Mouse (Mus musculus) forebrain, embryonic 14.5 days (tissue): ENCODE data around the gene Ispd. TPM values are rescaled to one million over a fixed set of nuclear protein-coding genes. Genes with fewer than 3 reads are reported as not detected.

Experiments
- ATAC-seq: fragments of 200-750 bp; cut with Nextera tagmentation; 2 replicates; pipeline ENCODE4 v1.8.0; 2017; ENCODE audit warnings: mild to moderate bottlenecking, moderate library complexity
- DNase-seq: peaks from one replicate; pipeline ENCODE4 v3.0.0-alpha.2; 2015; ENCODE audit warnings: low spot score
- H3K27ac ChIP-seq: fragments of 300-500 bp; sonication (generic); 2 replicates; pipeline ENCODE4 v1.5.1; 2014; ENCODE audit warnings: low read depth, mild to moderate bottlenecking, control low read depth, low read length, moderate library complexity
- H3K27me3 ChIP-seq: fragments of 300-500 bp; sonication (generic); replicated peaks from 2 replicates; pipeline ENCODE4 v1.6.1; 2014; ENCODE audit warnings: low read length, control low read depth, mixed read lengths; ENCODE audit not compliant: control insufficient read depth, insufficient read depth
- H3K36me3 ChIP-seq: fragments of 300-500 bp; sonication (generic); 2 replicates; pipeline ENCODE4 v1.6.1; 2014; ENCODE audit warnings: low read length, control low read depth; ENCODE audit not compliant: control insufficient read depth, insufficient read depth
- H3K4me1 ChIP-seq: fragments of 300-500 bp; sonication (generic); 2 replicates; pipeline ENCODE4 v1.6.1; 2014; ENCODE audit warnings: antibody characterized with exemption, low read length, control low read depth; ENCODE audit not compliant: control insufficient read depth, insufficient read depth
- H3K4me2 ChIP-seq: fragments of 300-500 bp; sonication (generic); 2 replicates; pipeline ENCODE4 v1.6.1; 2014; ENCODE audit warnings: mild to moderate bottlenecking, control low read depth, low read length
- H3K4me3 ChIP-seq: fragments of 300-500 bp; sonication (generic); 2 replicates; pipeline ENCODE4 v1.5.1; 2014; ENCODE audit warnings: low read depth, low read length, control low read depth
- H3K9ac ChIP-seq: fragments of 300-500 bp; sonication (generic); 2 replicates; pipeline ENCODE4 v1.6.1; 2014; ENCODE audit warnings: mild to moderate bottlenecking, low read length, control low read depth, moderate library complexity
- H3K9me3 ChIP-seq: fragments of 300-500 bp; sonication (generic); replicated peaks from 2 replicates; pipeline ENCODE4 v1.6.1; 2016; ENCODE audit warnings: low read length, control low read depth, mixed read lengths; ENCODE audit not compliant: control insufficient read depth
- WGBS: fragments of 180-500 bp; shearing (Covaris S2); extraction: QIAGEN DNeasy Blood & Tissue Kit; methylation state at CpG from one replicate; pipeline ENCODE4 v1.1.7; 2014; 5-methylcytosine and 5-hydroxymethylcytosine counted together
- polyA plus RNA-seq: library from polyadenylated mRNA; unstranded; fragments of >200 nt; fragmentation: Nextera tagmentation; extraction: Ambion mirVana; gene quantifications from 2 replicates; pipeline ENCODE4 v1.2.1, GENCODE M21; 2014

The Ispd gene
- polyA plus RNA-seq, 1 experiment from 2014 or later, result 7.2 TPM

GRCm38 (mm10) chr12:36704380-36704779, 323.1 kb downstream of the Ispd start:
- Histone ChIP-seq H3K36me3 (no peaks in the 10 kb centered on the region), H3K27ac (no peak overlapping the region), H3K4me2 (no peak overlapping the region), H3K9me3 (no peaks in the 10 kb centered on the region), H3K4me1 (no peaks in the 10 kb centered on the region), H3K27me3 (no peaks in the 10 kb centered on the region), H3K4me3 (no peak overlapping the region), H3K9ac (no peak overlapping the region)
- peak; percentile 66 for DNase-seq
- no peak; the same call in 1 of the 2 replicates for ATAC-seq
- 60% methylated on average over 1 of the region's 1 CpGs for WGBS

DNA sequence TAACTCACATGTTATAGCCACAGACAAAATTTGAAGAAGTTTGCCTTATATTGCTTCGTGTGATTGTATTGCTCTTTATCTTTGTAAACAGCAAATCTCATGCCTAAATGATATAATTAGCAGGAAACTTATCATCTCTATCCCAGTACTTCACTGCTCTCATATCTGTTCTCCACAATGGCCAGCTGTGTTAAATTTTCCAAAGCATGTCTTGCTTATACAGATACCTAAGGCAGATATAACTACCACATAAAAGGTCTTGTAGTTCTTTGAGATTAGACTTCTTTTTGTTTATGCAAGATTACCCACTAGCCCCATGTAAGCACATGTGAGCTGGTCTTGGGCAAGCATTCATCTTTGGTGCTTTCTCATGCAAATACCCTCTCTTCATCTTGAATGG, 327.6 kb downstream of the Ispd start:
- Histone ChIP-seq H3K9me3 (no peaks in the 10 kb centered on the region), H3K4me3 (no peak overlapping the region), H3K27ac (no peak overlapping the region), H3K27me3 (no peaks in the 10 kb centered on the region), H3K9ac (no peak overlapping the region), H3K4me2 (no peak overlapping the region), H3K36me3 (no peaks in the 10 kb centered on the region), H3K4me1 (no peaks in the 10 kb centered on the region)
- ATAC-seq (no peak), DNase-seq (no peak)
- 71% methylated on average over 1 of the region's 1 CpGs for WGBS

- H3K27ac ChIP-seq, result no peak overlapping the region
- 26% methylated on average over 17 of the region's 17 CpGs for WGBS
- H3K4me3 ChIP-seq, result no peak overlapping the region
- no peaks in the 10 kb centered on the region for H3K4me1 ChIP-seq
- H3K9ac ChIP-seq, result 0 out of 2 replicates have a peak overlapping the region, but pooled peaks have one; percentile 14
- ATAC-seq, result peak; percentile 88
- peak overlapping the region; percentile 29 for H3K4me2 ChIP-seq
- peak; percentile 79 for DNase-seq
- H3K9me3 ChIP-seq, result no peaks in the 10 kb centered on the region
- H3K27me3 ChIP-seq, result no peaks in the 10 kb centered on the region
- no peaks in the 10 kb centered on the region for H3K36me3 ChIP-seq
Measured at GRCm38 (mm10) chr12:36713866-36714662, 332.8 kb downstream of the Ispd start.

DNA sequence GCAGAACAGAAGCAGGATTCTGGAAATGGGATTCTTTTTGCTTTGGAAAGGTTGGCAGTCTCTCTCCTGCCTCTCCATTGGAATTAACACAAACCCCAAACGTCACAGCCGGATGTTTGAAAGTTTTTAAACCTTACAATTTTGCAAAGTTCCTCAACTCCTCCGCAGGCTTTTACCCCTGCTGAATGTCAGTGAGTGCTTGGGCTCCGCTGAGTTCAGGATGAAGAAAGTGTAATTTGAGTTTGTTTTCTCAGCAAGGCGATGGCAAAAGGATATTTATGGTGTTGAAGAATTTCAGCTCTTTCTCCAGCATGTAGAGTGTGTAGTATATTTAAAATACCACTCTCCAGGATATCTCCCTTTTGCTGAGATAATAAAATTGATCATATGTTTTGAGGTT, 336.3 kb downstream of the Ispd start:
- H3K9ac ChIP-seq, result no peak overlapping the region
- H3K27me3 ChIP-seq, result no peaks in the 10 kb centered on the region
- no peaks in the 10 kb centered on the region for H3K4me1 ChIP-seq
- no peak overlapping the region for H3K4me3 ChIP-seq
- no peak for ATAC-seq
- no peaks in the 10 kb centered on the region for H3K36me3 ChIP-seq
- H3K27ac ChIP-seq, result no peak overlapping the region
- H3K4me2 ChIP-seq, result no peak overlapping the region
- WGBS, result 70% methylated on average over 5 of the region's 5 CpGs
- no peak for DNase-seq
- H3K9me3 ChIP-seq, result no peaks in the 10 kb centered on the region

DNA sequence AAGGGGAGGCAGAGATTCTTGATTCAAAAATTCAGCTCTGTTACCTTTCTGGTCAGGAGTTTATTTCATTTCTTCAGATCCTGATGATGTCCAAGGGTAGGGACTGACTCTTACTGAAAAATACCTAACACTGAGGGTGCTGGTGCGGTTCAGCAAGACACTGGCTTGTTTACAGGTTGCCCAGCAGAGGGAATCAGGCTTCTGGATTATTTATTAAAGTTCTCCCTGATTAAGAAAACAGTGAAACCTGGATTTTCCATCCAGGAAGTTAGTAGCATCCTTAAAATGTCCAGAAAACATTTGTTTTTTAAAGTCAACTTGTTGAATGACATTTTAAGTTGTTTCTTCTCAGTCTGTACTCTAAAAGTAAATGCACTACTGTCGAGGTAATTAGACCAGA, 337.2 kb downstream of the Ispd start:
- H3K27me3 ChIP-seq, result no peaks in the 10 kb centered on the region
- no peaks in the 10 kb centered on the region for H3K9me3 ChIP-seq
- no peak overlapping the region for H3K4me3 ChIP-seq
- H3K4me1 ChIP-seq, result no peaks in the 10 kb centered on the region
- WGBS, result 67% methylated on average over 2 of the region's 2 CpGs
- H3K9ac ChIP-seq, result no peak overlapping the region
- DNase-seq (no peak), ATAC-seq (no peak)
- no peak overlapping the region for H3K4me2 ChIP-seq
- no peaks in the 10 kb centered on the region for H3K36me3 ChIP-seq
- H3K27ac ChIP-seq, result no peak overlapping the region

- no peak overlapping the region for H3K4me3 ChIP-seq
- H3K9me3 ChIP-seq, result no peaks in the 10 kb centered on the region
- WGBS, result 64% methylated on average over 3 of the region's 3 CpGs
- H3K36me3 ChIP-seq, result no peaks in the 10 kb centered on the region
- DNase-seq, result no peak
- no peaks in the 10 kb centered on the region for H3K27me3 ChIP-seq
- no peak overlapping the region for H3K4me2 ChIP-seq
- H3K9ac ChIP-seq, result no peak overlapping the region
- no peaks in the 10 kb centered on the region for H3K4me1 ChIP-seq
- no peak for ATAC-seq
- H3K27ac ChIP-seq, result no peak overlapping the region
Measured at GRCm38 (mm10) chr12:36719074-36719473, 337.8 kb downstream of the Ispd start.

DNA sequence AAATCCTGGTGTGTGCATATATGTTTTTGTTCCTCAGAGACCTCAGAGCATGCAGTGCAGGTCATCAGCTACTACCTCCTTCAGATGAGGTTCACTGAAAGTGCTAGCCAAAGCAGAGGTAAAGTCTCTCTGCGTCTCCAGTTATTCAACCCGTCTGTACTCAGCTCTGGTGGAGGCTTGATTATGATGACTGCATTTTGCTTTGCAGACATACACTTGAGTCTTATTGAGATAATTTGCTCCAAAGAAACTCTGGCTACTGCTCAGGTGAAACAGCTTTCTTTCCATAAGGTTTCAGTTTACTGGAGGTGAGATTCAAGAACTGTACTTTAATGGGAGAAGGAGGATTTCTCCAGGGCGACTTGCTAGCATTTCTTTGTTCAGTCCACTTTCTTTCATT, 339.5 kb downstream of the Ispd start:
- Histone ChIP-seq H3K27me3 (no peaks in the 10 kb centered on the region), H3K9me3 (no peaks in the 10 kb centered on the region), H3K27ac (no peak overlapping the region), H3K4me2 (no peak overlapping the region), H3K4me3 (no peak overlapping the region), H3K9ac (no peak overlapping the region), H3K36me3 (no peaks in the 10 kb centered on the region), H3K4me1 (no peaks in the 10 kb centered on the region)
- 75% methylated on average over 3 of the region's 3 CpGs for WGBS
- DNase-seq, result no peak
- ATAC-seq, result no peak

DNA sequence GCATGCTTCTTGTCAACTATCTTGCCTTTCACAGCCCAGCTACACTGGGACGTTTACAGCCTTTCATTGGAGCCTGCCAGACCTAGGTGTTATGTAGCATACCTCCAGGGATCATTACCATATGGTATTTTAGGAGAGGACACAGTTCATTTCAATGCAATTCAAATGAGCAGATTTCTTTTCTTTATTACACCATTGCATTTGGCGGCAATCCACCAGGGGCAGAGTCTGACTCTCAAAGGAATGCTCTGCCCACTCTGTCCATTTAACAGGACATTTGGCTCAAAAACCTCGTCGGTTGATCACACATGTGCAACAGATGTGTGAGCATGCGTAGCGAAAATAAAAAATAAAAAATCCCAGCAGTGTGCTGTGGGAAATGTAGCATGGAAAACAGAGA, 340.0 kb downstream of the Ispd start:
- H3K27me3 ChIP-seq, result no peaks in the 10 kb centered on the region
- H3K27ac ChIP-seq, result no peak overlapping the region
- no peak overlapping the region for H3K9ac ChIP-seq
- ATAC-seq, result peak; percentile 92
- no peaks in the 10 kb centered on the region for H3K4me1 ChIP-seq
- H3K4me2 ChIP-seq, result no peak overlapping the region
- H3K36me3 ChIP-seq, result no peaks in the 10 kb centered on the region
- H3K4me3 ChIP-seq, result no peak overlapping the region
- H3K9me3 ChIP-seq, result no peaks in the 10 kb centered on the region
- peak; percentile 71 for DNase-seq
- 25% methylated on average over 6 of the region's 6 CpGs for WGBS

DNA sequence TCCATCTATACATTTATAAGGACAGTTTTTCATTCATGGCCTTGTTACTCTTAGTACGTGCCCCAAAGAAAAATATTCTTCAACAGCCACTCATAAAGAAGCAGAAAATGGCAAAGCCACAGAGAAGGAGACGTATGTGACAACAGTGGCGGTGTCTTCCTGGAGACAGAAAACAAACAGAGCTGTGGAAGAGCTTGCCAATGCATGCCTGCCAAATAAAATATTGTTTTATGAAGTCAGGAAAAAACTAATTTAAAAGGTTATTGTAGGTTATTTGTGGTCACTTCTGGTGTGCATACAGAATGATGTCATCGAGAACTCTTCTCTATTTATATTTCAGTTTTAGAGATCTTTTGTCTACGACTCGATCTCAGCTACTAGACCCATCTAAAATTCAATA, 341.5 kb downstream of the Ispd start:
- ATAC-seq (no peak), DNase-seq (no peak)
- no peaks in the 10 kb centered on the region for H3K36me3 ChIP-seq
- H3K27ac ChIP-seq, result no peak overlapping the region
- H3K4me3 ChIP-seq, result no peak overlapping the region
- H3K9ac ChIP-seq, result no peak overlapping the region
- H3K27me3 ChIP-seq, result no peaks in the 10 kb centered on the region
- no peaks in the 10 kb centered on the region for H3K9me3 ChIP-seq
- no peaks in the 10 kb centered on the region for H3K4me1 ChIP-seq
- no peak overlapping the region for H3K4me2 ChIP-seq
- 87% methylated on average over 6 of the region's 6 CpGs for WGBS
